Comparison of ENCODE assay signal across 17 mouse cellular contexts in the genomic region with DNA sequence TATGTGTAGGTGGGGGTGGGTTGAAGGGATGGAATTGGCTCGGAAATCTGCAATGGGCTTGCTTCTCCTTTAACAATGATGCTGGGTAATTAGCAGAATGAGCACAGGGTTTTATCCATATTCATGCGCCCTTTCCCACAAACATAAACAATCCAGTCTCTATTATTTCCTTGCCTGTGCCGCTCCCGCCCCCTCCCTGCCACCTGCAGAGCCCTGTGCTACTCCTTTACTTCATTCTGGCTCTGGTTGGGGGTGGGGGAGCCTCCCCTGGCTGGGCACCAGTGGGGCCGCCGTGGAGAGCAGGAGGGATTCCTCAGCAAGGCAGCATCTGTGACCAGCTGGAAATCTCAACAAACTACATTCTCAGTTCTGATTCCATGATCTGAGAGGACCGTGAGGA.
DNase-seq lines count a peak whose midpoint lies in the region; ATAC-seq and TF ChIP-seq lines count a peak whose summit lies in the region.
"Had no signal": no experiment of that assay in that cellular context is flagged by ENCODE, and none has a peak within 500 bp of the region (broad histone marks: within the 10 kb centered on the region; RNA-seq: fewer than 3 reads in every experiment).

No protein-coding gene starts in this region.

- no peak for DNase-seq in midbrain, embryonic 10.5 days (ENCODE audit: low spot score)
- DNase-seq in midbrain, postnatal 0 days (ENCODE audit: low spot score) = no peak
- DNase-seq in spleen, postnatal 10 days (ENCODE audit: low spot score in 2 of 2) = no peak
- no peak for DNase-seq in cerebellum, postnatal 4 days (ENCODE audit: low spot score in 2 of 2)
- no peak for DNase-seq in adrenal gland, adult (ENCODE audit: inconsistent age in 2 of 2, low spot score in 1 of 2)
- DNase-seq: adrenal gland, postnatal 36 days; cerebellum, adult 11 months; heart, postnatal 4 days; kidney, adult 2 months; lung, adult 18-20 months; thymus, postnatal 36 days had no signal

- no peaks in the 10 kb centered on the region for H3K9me3 ChIP-seq in midbrain, embryonic 10.5 days (replicated peaks)
- H3K9me3 ChIP-seq in midbrain, postnatal 0 days (ENCODE audit: low read length) = no peaks in the 10 kb centered on the region
- no peaks in the 10 kb centered on the region for H3K9me3 ChIP-seq in forebrain, embryonic 12.5 days
- H3K9me3 ChIP-seq in hindbrain, embryonic 13.5 days = no peaks in the 10 kb centered on the region
- H3K9me3 ChIP-seq in neural tube, embryonic 14.5 days (ENCODE audit: control insufficient read depth, low read length) = no peaks in the 10 kb centered on the region
- H3K9me3 ChIP-seq: embryonic facial prominence, embryonic 15.5 days; limb, embryonic 15.5 days had no signal

- no peak for ATAC-seq in midbrain, postnatal 0 days (ENCODE audit: low FRiP score)
- peak; percentile 92 for ATAC-seq in forebrain, embryonic 12.5 days (ENCODE audit: low FRiP score)
- ATAC-seq in hindbrain, embryonic 13.5 days (ENCODE audit: low FRiP score) = peak; percentile 74; the same call in 1 of the 2 replicates
- peak; percentile 63; the same call in 1 of the 2 replicates for ATAC-seq in neural tube, embryonic 14.5 days (ENCODE audit: low read depth)

- 38% methylated on average over 7 of the region's 7 CpGs for WGBS in midbrain, embryonic 10.5 days
- WGBS in midbrain, postnatal 0 days = 33% methylated on average over 7 of the region's 7 CpGs
- 7% methylated on average over 7 of the region's 7 CpGs for WGBS in forebrain, embryonic 12.5 days
- 20% methylated on average over 7 of the region's 7 CpGs for WGBS in hindbrain, embryonic 13.5 days
- 18% methylated on average over 7 of the region's 7 CpGs for WGBS in neural tube, embryonic 14.5 days

- H3K4me1 ChIP-seq in midbrain, embryonic 10.5 days = peaks cover 3% of the 10 kb centered on the region
- H3K4me1 ChIP-seq in midbrain, postnatal 0 days (ENCODE audit: insufficient read depth, low read length) = no peaks in the 10 kb centered on the region
- H3K4me1 ChIP-seq in forebrain, embryonic 12.5 days = peaks cover 11% of the 10 kb centered on the region
- H3K4me1 ChIP-seq in hindbrain, embryonic 13.5 days (replicated peaks) = peaks cover 6% of the 10 kb centered on the region
- 0 out of 2 replicates have a peak, but pooled peaks cover 2% of the 10 kb centered on the region for H3K4me1 ChIP-seq in neural tube, embryonic 14.5 days (ENCODE audit: control insufficient read depth, insufficient read depth, low read length)
- H3K4me1 ChIP-seq: embryonic facial prominence, embryonic 15.5 days; limb, embryonic 15.5 days had no signal

- no peak overlapping the region for H3K4me2 ChIP-seq in midbrain, postnatal 0 days (ENCODE audit: low read depth, low read length, poor library complexity, severe bottlenecking)
- H3K4me2 ChIP-seq in forebrain, embryonic 12.5 days = peak overlapping the region; percentile 34
- peak overlapping the region; percentile 23; the same call in 1 of the 2 replicates for H3K4me2 ChIP-seq in hindbrain, embryonic 13.5 days
- H3K4me2 ChIP-seq in neural tube, embryonic 14.5 days (ENCODE audit: low read depth, low read length) = no peak overlapping the region
- H3K4me2 ChIP-seq: embryonic facial prominence, embryonic 15.5 days; limb, embryonic 15.5 days had no signal

- no peak for TF ChIP-seq CTCF in midbrain, postnatal 0 days (IDR thresholded peaks at IDR 0.05)

- H3K4me3 ChIP-seq in midbrain, embryonic 10.5 days = no peak overlapping the region
- no peak overlapping the region for H3K4me3 ChIP-seq in midbrain, postnatal 0 days (ENCODE audit: low read depth, low read length)
- no peak overlapping the region for H3K4me3 ChIP-seq in forebrain, embryonic 12.5 days (replicated peaks)
- no peak overlapping the region for H3K4me3 ChIP-seq in hindbrain, embryonic 13.5 days
- no peak overlapping the region for H3K4me3 ChIP-seq in neural tube, embryonic 14.5 days (ENCODE audit: low read depth, low read length)
- H3K4me3 ChIP-seq: embryonic facial prominence, embryonic 15.5 days; limb, embryonic 15.5 days; myocyte had no signal

- no peaks in the 10 kb centered on the region for H3K27me3 ChIP-seq in midbrain, embryonic 10.5 days (ENCODE audit: low read depth, poor library complexity, severe bottlenecking)
- H3K27me3 ChIP-seq in midbrain, postnatal 0 days (ENCODE audit: insufficient read depth, low read length) = no peaks in the 10 kb centered on the region
- H3K27me3 ChIP-seq in forebrain, embryonic 12.5 days = no peaks in the 10 kb centered on the region
- no peaks in the 10 kb centered on the region for H3K27me3 ChIP-seq in hindbrain, embryonic 13.5 days
- no peaks in the 10 kb centered on the region for H3K27me3 ChIP-seq in neural tube, embryonic 14.5 days (ENCODE audit: control insufficient read depth, insufficient read depth, low read length)
- H3K27me3 ChIP-seq: embryonic facial prominence, embryonic 15.5 days; limb, embryonic 15.5 days had no signal

- H3K27ac ChIP-seq in midbrain, embryonic 10.5 days (replicated peaks) = 0 out of 2 replicates have a peak overlapping the region, but pooled peaks have one; percentile 49
- H3K27ac ChIP-seq in midbrain, postnatal 0 days (ENCODE audit: low read depth, low read length) = no peak overlapping the region
- H3K27ac ChIP-seq in forebrain, embryonic 12.5 days = 0 out of 2 replicates have a peak overlapping the region, but pooled peaks have one; percentile 26
- H3K27ac ChIP-seq in hindbrain, embryonic 13.5 days = no peak overlapping the region
- no peak overlapping the region for H3K27ac ChIP-seq in neural tube, embryonic 14.5 days (ENCODE audit: low read depth, low read length)
- H3K27ac ChIP-seq: embryonic facial prominence, embryonic 15.5 days; limb, embryonic 15.5 days had no signal

- no peak overlapping the region for H3K9ac ChIP-seq in midbrain, postnatal 0 days (replicated peaks; ENCODE audit: low read length, poor library complexity, severe bottlenecking)
- no peak overlapping the region for H3K9ac ChIP-seq in forebrain, embryonic 12.5 days
- no peak overlapping the region; the same call in 1 of the 2 replicates for H3K9ac ChIP-seq in hindbrain, embryonic 13.5 days
- no peak overlapping the region for H3K9ac ChIP-seq in neural tube, embryonic 14.5 days (replicated peaks; ENCODE audit: low read depth, low read length)
- H3K9ac ChIP-seq: embryonic facial prominence, embryonic 15.5 days; limb, embryonic 15.5 days had no signal

- no peaks in the 10 kb centered on the region for H3K36me3 ChIP-seq in midbrain, embryonic 10.5 days
- H3K36me3 ChIP-seq in midbrain, postnatal 0 days (ENCODE audit: insufficient read depth, low read length) = no peaks in the 10 kb centered on the region
- H3K36me3 ChIP-seq in forebrain, embryonic 12.5 days (replicated peaks) = no peaks in the 10 kb centered on the region
- no peaks in the 10 kb centered on the region for H3K36me3 ChIP-seq in hindbrain, embryonic 13.5 days
- no peaks in the 10 kb centered on the region for H3K36me3 ChIP-seq in neural tube, embryonic 14.5 days (ENCODE audit: control insufficient read depth, insufficient read depth, low read length)
- H3K36me3 ChIP-seq: embryonic facial prominence, embryonic 15.5 days; limb, embryonic 15.5 days had no signal

Comparison
In these comparisons a context has a peak if more than half of its experiments do, and no peak if none do; other contexts are left out.
1. H3K27ac ChIP-seq: peak in midbrain, embryonic 10.5 days (single experiment) and forebrain, embryonic 12.5 days (single experiment); none in midbrain, postnatal 0 days (single experiment), hindbrain, embryonic 13.5 days (single experiment) and neural tube, embryonic 14.5 days (single experiment).
2. H3K4me2 ChIP-seq: peak in forebrain, embryonic 12.5 days (single experiment) and hindbrain, embryonic 13.5 days (single experiment); none in midbrain, postnatal 0 days (single experiment) and neural tube, embryonic 14.5 days (single experiment).